Mouse (Mus musculus): ENCODE results near the gene Strap.

DNA sequence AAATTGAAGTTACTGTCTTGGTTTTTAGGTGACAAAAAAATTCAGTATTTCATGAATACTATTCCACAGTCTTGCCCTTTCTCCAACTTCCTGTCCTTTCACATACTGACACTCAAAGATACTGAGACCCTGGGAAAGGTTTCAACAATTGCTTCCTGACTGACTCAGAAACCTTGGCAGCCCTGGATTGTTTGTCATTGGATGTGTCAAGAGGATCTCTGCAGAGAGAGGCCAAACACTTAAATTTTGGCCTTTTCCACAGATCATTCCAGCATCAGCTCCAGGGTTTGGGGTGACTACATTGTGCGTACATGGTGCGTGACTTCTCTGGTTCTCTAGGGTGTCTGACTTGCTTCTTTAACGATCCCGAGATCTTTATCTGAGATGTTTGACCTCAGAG is 32.0 kb upstream of the Strap start:
- TF ChIP-seq ZC3H11A (IDR thresholded peaks at IDR 0.05; ENCODE audit: borderline replicate concordance, low read depth, low read length) (no peak), MAFK (IDR thresholded peaks at IDR 0.05; ENCODE audit: insufficient read depth, low read depth, low read length) (no peak), ZNF384 (IDR thresholded peaks at IDR 0.05; ENCODE audit: low read depth, low read length) (no peak), HCFC1 (IDR thresholded peaks at IDR 0.05; ENCODE audit: borderline replicate concordance, insufficient read depth, low read length) (no peak), CHD2 (IDR thresholded peaks at IDR 0.05; ENCODE audit: low read depth, low read length) (no peak)
